Mouse (Mus musculus) spleen, embryonic (tissue): ENCODE results near the gene Srsf7.

Experiments used
- CTCF ChIA-PET: fragments of 350-600 bp; sonication (Branson Sonifier 250); formaldehyde crosslinking; loops from one replicate; lab custom pipeline; 2022; lab: Charles Lee

The Srsf7 gene

DNA sequence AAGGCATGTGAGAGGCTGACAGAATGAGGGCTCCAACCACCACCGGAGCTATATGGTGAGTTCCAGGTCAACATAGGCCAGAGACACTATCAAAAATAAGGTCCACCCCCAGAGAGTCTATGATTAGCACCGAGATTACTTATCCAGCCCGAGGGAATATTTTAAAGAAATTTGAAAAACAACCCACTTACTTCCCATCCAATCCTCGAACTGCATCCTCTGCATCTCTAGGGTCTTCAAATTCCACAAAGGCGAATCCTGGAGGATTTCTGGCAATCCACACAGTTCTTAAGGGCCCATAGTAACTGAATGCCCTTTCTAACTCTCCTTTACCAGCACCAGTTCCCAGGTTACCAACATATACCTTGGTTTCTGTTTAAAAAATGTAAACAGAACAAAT, 1.4 kb downstream of the Srsf7 start:
- CTCF ChIA-PET: no interaction called here

DNA sequence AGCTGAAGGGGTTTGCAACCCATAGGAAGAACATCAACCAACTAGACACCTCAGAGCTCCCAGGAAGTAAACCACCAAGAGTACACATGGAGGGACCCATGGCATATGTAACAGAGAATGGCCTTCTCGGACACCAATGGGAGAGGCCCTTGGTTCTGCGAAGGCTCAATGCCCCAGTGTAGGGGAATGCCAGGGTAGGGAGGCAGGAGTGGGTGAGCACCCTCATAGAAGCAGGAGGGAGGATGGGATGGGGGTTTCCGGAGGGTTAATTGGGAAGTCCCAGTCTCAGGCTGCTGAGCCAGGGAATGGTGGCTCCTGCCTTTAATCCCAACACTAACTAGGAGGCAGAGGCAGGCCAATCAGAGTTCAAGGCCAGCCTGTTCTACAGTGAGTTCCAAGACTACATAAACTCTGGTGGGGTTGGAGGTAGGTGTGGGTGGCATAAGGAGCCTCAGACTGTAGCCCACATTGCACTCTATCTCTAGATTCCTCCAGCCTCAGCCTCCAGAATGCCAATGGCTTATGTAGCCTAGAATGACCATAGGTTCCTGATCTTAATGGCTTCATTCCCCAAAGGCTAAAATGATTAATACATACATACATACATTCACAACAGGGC, 7.8 kb downstream of the Srsf7 start:
- CTCF ChIA-PET: no interaction called here

GRCm38 (mm10) chr17:80193075-80193474, 14.0 kb downstream of the Srsf7 start:
- CTCF ChIA-PET: interaction anchor here (0.6 kb wide), 1 partner anchor 127 kb away, joined by 3 read pairs; no protein-coding TSS in a partner anchor

- CTCF ChIA-PET: interaction anchor here (0.6 kb wide), 1 partner anchor 66 kb away, joined by 6 read pairs; no protein-coding TSS in a partner anchor
Observed at GRCm38 (mm10) chr17:80183615-80184014, 23.5 kb downstream of the Srsf7 start.

GRCm38 (mm10) chr17:80180468-80180867, 26.6 kb downstream of the Srsf7 start:
- CTCF ChIA-PET: interaction anchor here (1.3 kb wide), 1 partner anchor 163 kb away, joined by 3 read pairs; no protein-coding TSS in a partner anchor

DNA sequence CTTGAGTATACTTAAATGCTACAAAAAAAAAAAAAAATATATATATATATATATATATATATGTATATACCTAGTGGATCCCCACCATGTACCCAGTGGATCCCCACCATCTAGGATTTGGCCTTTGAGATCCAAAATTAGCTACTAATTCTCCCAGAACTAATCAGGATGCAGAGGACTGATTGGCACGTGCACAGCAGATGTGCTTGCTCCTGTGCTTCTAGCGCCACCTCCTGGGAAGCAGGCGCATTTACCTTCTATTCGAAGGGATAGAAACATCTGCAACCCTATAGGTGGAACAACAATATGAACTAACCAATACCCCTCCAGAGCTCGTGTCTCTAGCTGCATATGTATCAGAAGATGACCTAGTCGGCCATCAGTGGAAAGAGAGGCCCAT, 27.1 kb downstream of the Srsf7 start:
- CTCF ChIA-PET: interaction anchor here (0.5 to 1.3 kb wide), 3 partner anchors 132 to 1851 kb away, joined by 3 to 6 read pairs (median 5); no protein-coding TSS in a partner anchor

DNA sequence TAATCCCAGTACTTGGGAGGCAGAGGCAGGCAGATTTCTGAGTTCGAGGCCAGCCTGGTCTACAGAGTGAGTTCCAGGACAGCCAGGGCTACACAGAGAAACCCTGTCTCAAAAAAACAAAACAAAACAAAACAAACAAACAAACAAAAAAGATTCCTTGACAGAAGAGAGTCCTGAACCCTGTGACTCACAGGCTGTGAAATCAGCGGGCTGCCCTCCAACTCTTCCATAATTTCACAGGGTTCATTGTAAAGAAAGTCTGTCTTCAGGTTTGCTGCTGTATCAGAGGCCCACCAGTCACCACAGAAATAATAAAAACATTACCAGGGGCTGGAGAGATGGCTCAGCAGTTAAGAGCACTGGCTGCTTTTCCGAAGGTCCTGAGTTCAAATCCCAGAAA, 28.3 kb downstream of the Srsf7 start:
- CTCF ChIA-PET: interaction anchor here (0.7 kb wide), 1 partner anchor 853 kb away, joined by 3 read pairs; no protein-coding TSS in a partner anchor

- CTCF ChIA-PET: interaction anchor here (0.9 kb wide), 1 partner anchor 50 kb away, joined by 4 read pairs; no protein-coding TSS in a partner anchor
Observed at GRCm38 (mm10) chr17:80175966-80176365, 31.1 kb downstream of the Srsf7 start.

DNA sequence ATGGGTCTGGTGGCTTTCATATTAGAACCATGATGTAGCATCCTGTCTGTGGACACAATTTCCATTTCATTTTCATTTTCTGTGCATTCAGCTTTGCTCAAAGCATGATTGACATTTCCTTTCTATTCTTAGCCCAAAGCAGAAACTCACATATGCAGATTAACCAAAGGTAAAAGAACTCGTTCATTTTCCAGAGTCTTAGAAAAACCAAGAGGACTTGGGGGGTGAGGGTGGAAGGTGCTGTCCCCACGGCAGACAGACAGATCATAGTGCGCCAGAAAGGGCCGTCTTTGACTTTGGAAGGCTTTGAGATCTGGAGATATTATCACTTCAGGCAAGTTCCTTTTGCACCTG, 31.7 kb downstream of the Srsf7 start:
- CTCF ChIA-PET: interaction anchor here (0.6 to 0.9 kb wide), 2 partner anchors 49 to 706 kb away, joined by 3 to 4 read pairs; no protein-coding TSS in a partner anchor

DNA sequence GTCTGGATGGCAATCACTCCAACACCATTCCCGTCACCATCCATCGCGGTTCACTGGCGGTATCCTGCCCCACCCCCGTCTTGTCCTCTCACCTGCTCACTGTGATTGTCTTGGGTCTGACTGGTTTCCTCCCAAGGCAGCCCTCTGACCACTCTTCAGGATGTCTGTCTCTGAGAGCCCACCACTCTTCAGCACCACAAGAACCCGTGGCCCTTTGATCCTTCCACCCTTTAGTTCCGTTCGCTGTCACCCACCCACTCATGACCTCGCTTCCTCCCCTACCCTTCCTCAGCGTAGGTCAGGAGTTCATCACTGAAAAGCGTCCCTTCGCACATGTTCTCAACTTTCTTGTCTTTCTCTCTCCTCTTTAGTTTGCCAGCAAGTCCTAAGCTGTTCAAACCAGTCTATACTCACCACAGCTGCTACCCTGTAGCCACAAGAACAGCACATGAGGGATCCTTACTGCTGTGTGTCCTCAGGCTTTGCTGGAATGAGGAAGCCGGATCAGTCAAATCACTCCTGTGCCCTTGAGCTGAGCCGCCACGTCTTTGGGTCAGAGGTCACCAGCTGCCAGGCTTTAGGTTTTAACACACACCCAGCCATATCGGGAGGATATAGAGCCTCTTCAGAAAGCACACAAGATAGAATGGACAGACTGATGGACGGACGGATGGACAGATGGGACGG, 32.3 kb downstream of the Srsf7 start:
- CTCF ChIA-PET: interaction anchor here (0.6 to 0.9 kb wide), 2 partner anchors 49 to 706 kb away, joined by 3 to 4 read pairs; no protein-coding TSS in a partner anchor

DNA sequence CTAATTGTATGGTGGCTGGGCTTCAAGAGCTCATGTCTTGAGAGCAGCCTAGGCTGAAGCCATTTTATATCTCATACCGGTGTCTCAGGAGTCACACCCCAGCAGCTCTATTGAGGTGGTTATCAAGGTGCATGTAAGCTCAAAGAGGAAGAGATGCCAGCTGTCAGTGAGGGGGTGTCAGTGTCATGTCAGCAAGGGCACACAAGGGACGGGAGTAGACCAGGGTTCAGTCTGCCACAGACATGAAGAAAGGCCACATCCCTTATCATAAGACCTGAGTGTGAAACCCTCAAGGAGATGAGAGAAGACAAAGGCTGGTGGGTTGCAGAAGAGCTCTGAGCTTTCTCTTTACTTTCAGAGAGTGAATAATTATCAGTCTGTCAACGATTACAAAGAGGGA, 33.0 kb downstream of the Srsf7 start:
- CTCF ChIA-PET: no interaction called here

- CTCF ChIA-PET: interaction anchor here (0.7 kb wide), 1 partner anchor 197 kb away, joined by 5 read pairs; no protein-coding TSS in a partner anchor
Observed at GRCm38 (mm10) chr17:80173708-80174107, 33.4 kb downstream of the Srsf7 start.

- CTCF ChIA-PET: no interaction called here
Observed at GRCm38 (mm10) chr17:80172761-80173160, 34.3 kb downstream of the Srsf7 start.

DNA sequence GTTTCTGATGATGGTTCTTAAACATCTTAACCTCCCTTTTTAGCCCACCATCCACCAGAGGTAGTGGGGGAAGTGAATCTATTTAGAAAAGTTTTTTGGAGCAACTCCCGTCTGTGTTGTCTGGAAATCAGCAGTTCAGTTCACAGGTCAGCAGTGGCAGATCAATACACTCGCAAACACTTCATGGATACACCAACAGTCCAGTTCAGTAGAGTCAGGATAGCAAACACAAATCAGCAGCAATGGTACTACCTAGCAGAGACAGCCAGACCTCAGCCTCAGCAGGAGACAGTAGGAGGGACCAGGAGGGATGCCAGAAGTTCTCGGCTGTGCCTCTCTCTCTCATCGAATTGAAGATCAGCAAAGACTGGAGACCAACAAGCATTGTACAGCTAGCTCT, 35.2 kb downstream of the Srsf7 start:
- CTCF ChIA-PET: no interaction called here

DNA sequence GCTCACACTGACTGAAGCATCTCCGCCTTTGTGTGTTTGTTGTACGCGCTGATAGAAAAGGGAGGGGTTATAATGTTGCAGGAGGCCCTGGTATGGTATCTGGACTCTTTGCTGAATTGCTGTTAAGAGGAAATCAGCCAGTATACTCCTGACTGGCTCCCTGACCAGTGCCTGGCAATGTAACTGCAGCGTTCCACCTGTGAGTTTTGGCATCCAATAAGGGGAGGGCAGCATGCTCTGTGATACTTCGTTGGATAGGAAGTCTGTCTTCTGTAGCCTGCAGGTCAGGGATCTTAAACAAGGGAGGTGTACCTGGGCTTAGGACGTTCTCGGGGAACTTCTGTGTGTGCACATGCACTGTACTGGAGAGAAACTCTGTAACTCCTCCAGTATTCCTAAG, 36.2 kb downstream of the Srsf7 start:
- CTCF ChIA-PET: no interaction called here

- CTCF ChIA-PET: no interaction called here
Observed at GRCm38 (mm10) chr17:80169792-80170191, 37.3 kb downstream of the Srsf7 start.

DNA sequence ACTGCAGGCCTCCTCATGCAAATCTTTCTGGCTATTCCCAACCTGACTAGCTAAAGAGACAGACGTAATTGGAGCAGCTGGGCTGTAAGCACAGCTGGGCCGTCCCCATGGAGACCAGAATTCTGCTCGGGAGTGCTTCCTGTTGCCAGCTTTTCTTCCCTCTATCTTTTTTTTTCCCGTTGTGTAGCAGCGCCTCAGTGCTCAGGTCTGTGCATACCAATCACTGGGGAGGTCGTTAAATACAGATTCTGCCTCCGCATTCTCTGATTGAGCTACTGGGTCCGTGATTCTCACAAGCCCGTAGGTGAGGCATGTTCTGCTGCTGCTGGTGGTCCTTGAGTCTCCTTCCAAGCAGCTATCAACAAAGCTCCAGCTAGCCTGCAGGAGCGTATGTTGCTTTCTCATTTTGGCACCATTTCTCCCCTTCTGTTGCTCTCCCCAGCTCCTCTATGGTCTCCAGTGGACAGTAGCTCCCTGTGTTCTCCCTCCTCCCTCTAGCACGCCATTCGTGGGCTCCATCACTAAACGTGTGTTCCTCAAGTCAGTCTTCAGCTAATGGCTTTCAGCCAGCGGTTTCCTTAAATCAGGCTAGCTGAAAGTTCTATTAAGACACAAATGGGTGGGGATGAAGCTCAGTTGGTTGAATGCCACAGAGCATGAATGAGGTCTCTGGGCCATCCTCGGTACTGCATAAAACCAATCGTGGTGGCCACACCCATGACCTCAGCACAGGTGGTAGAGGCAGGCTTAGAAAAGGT, 38.5 kb downstream of the Srsf7 start:
- CTCF ChIA-PET: no interaction called here

- CTCF ChIA-PET: no interaction called here
Observed at GRCm38 (mm10) chr17:80167851-80168251, 39.3 kb downstream of the Srsf7 start.

DNA sequence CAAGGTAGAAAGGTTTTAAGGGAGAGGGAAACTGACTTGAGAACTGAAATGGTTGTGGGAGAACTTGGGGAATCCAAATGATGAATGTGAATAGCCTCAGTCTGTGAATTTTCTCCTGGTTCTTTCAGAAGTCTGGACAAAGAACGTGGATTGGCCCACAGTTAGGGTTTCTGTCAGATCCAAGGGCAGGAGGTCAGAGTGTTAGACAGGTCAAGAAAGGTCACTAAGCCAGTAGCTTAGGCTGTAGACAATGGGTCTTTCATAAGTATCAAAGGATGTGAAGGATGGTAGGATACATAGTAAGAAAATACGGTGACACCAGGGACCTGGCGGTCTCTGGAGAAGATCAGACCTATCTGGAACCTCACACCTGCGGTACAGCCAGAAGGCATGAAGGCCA, 39.7 kb downstream of the Srsf7 start:
- CTCF ChIA-PET: no interaction called here

DNA sequence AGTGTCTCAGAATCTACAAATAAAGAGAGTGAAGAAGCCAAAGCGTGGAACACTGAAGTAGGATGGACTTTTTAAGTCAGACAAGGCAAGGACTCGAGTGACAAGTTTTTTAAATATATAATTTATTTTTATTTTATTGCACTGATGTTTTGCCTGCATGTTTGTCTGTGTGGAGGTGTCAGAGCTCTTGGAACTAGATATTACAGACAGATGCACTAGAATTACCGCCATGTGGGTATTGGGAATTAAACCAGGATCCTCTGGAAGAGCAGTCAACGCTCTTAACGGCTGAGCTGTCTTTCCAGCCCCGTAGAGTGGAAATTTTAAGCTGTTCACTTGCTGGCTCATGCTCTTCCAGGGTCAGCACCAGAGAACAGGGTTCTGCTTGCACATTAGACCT, 40.8 kb downstream of the Srsf7 start:
- CTCF ChIA-PET: no interaction called here

GRCm38 (mm10) chr17:80165741-80166140, 41.4 kb downstream of the Srsf7 start:
- CTCF ChIA-PET: no interaction called here

- CTCF ChIA-PET: interaction anchor here (1.0 kb wide), 1 partner anchor 14 kb away, joined by 4 read pairs; no protein-coding TSS in a partner anchor
Observed at GRCm38 (mm10) chr17:80163991-80164390, 43.1 kb downstream of the Srsf7 start.
